Mouse (Mus musculus): ENCODE measurements around the gene Myt1l.

Myt1l gene

GRCm38 (mm10) chr12:29740346-29741025, 212.3 kb downstream of the Myt1l start:
- DNase-seq, result no peak

GRCm38 (mm10) chr12:29741181-29741580, 213.0 kb downstream of the Myt1l start:
- DNase-seq, result no peak

- no peak for DNase-seq
Observed at GRCm38 (mm10) chr12:29750604-29751128, 222.5 kb downstream of the Myt1l start.

- no peak for DNase-seq
Observed at GRCm38 (mm10) chr12:29755086-29755871, 227.1 kb downstream of the Myt1l start.

GRCm38 (mm10) chr12:29755872-29756265, 227.7 kb downstream of the Myt1l start:
- no peak for DNase-seq

GRCm38 (mm10) chr12:29760611-29761010, 232.4 kb downstream of the Myt1l start:
- DNase-seq, result no peak

- no peak for DNase-seq
Observed at GRCm38 (mm10) chr12:29766158-29766557, 238.0 kb downstream of the Myt1l start.

GRCm38 (mm10) chr12:29771791-29772190, 243.6 kb downstream of the Myt1l start:
- no peak for DNase-seq

- DNase-seq, result no peak
Observed at GRCm38 (mm10) chr12:29772401-29772800, 244.2 kb downstream of the Myt1l start.

GRCm38 (mm10) chr12:29778901-29779300, 250.7 kb downstream of the Myt1l start:
- no peak for DNase-seq

GRCm38 (mm10) chr12:29789319-29790050, 261.3 kb downstream of the Myt1l start:
- DNase-seq, result peak; percentile 2

- no peak for DNase-seq
Observed at GRCm38 (mm10) chr12:29790051-29790386, 261.8 kb downstream of the Myt1l start.

GRCm38 (mm10) chr12:29792998-29793397, 264.8 kb downstream of the Myt1l start:
- no peak for DNase-seq

GRCm38 (mm10) chr12:29795107-29795673, 267.0 kb downstream of the Myt1l start:
- no peak for DNase-seq

- DNase-seq, result no peak
Observed at GRCm38 (mm10) chr12:29798595-29799391, 270.6 kb downstream of the Myt1l start.

- DNase-seq, result no peak
Observed at GRCm38 (mm10) chr12:29806415-29806814, 278.2 kb downstream of the Myt1l start.

GRCm38 (mm10) chr12:29809569-29810185, 281.5 kb downstream of the Myt1l start:
- no peak for DNase-seq

- DNase-seq, result no peak
Observed at GRCm38 (mm10) chr12:29815466-29815865, 287.3 kb downstream of the Myt1l start.

GRCm38 (mm10) chr12:29816130-29816529, 287.9 kb downstream of the Myt1l start:
- DNase-seq, result no peak

GRCm38 (mm10) chr12:29816761-29817160, 288.6 kb downstream of the Myt1l start:
- no peak for DNase-seq

- DNase-seq, result no peak
Observed at GRCm38 (mm10) chr12:29822216-29822615, 294.0 kb downstream of the Myt1l start.

Data from kidney, adult 11 months (tissue).